Mouse (Mus musculus): ENCODE results near the gene Mical3. TPM values are rescaled to one million over a fixed set of nuclear protein-coding genes. Genes with fewer than 3 reads are reported as not detected.

The Mical3 gene
- polyA plus RNA-seq, 1 experiment from 2014 or later = 28.2 TPM

DNA sequence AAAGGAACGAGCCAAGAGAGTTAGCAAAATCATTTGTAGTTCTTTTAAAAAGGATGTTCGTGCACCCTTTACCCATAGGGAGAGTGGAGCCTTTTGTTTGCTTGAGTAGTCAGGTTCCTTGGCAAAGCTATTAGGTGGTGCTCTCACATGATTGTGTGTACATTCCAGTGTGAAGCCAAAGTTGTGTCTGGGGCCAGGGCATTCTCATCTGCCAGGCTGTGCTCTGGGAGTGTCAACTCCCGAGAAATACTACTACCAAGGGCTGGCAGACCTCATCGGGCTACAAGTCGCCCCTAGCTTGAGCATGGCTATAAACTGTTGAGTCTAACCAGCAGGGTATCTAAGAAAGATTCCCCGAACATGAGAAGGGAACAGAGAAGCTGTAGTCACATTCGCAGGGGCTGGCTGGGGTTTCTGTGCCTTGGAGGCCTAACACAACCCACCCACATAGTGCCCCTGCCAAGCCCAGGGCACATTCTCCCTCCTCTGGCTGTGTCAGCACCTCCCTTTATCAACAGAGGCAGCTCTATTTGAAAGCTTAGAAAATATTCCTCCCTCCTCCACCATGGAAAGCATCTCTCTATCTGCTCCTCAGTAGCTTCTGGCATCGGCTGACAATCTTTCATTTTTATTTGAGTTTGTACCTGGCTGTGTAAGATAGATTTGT lies 130.8 kb downstream of the Mical3 start:
- peaks cover 21% of the 10 kb centered on the region for H3K4me1 ChIP-seq
- H3K4me3 ChIP-seq = no peak overlapping the region
- H3K4me2 ChIP-seq = no peak overlapping the region
- H3K36me3 ChIP-seq = peaks cover 85% of the 10 kb centered on the region
- 67% methylated on average over 8 of the region's 8 CpGs for WGBS
- H3K9ac ChIP-seq = peak overlapping the region; percentile 47; the same call in 1 of the 2 replicates
- ATAC-seq (ENCODE audit: extremely low read depth, insufficient number of reproducible peaks, low FRiP score, low TSS enrichment) = no peak
- peak overlapping the region; percentile 59 for H3K27ac ChIP-seq (replicated peaks)
- no peaks in the 10 kb centered on the region for H3K27me3 ChIP-seq (replicated peaks)
- no peaks in the 10 kb centered on the region for H3K9me3 ChIP-seq

DNA sequence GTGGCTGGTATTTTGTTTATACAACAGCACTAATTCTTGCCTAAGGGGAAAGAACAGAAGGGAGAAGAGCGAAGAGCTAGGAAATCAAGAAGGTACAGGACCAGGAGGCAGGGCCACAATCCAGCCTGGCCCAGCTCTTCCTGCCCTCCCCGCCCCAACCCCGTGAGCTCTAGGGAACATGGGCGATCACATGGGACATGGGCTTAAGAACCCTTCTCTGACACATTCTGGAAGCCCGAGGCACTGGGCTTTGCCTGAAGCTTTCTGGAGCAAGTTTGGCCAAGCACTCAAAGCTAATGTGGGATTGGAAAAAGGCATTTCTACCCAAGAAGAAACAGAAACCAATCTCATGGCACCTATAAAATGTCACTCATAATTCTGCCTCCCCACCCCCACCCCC lies 131.7 kb downstream of the Mical3 start:
- Histone ChIP-seq H3K9ac (no peak overlapping the region), H3K27ac (replicated peaks) (no peak overlapping the region), H3K9me3 (no peaks in the 10 kb centered on the region), H3K27me3 (replicated peaks) (no peaks in the 10 kb centered on the region), H3K4me2 (no peak overlapping the region), H3K4me3 (no peak overlapping the region), H3K36me3 (peaks cover 83% of the 10 kb centered on the region), H3K4me1 (peaks cover 21% of the 10 kb centered on the region)
- no peak for ATAC-seq (ENCODE audit: extremely low read depth, insufficient number of reproducible peaks, low FRiP score, low TSS enrichment)
- 75% methylated on average over 5 of the region's 5 CpGs for WGBS

GRCm38 (mm10) chr6:120996607-120997006 lies 134.2 kb downstream of the Mical3 start:
- H3K4me2 ChIP-seq = no peak overlapping the region
- no peak overlapping the region for H3K4me3 ChIP-seq
- H3K4me1 ChIP-seq = peaks cover 26% of the 10 kb centered on the region
- no peak for ATAC-seq (ENCODE audit: extremely low read depth, insufficient number of reproducible peaks, low FRiP score, low TSS enrichment)
- H3K9me3 ChIP-seq = no peaks in the 10 kb centered on the region
- H3K9ac ChIP-seq = no peak overlapping the region
- H3K27me3 ChIP-seq (replicated peaks) = no peaks in the 10 kb centered on the region
- H3K27ac ChIP-seq (replicated peaks) = no peak overlapping the region
- peaks cover 77% of the 10 kb centered on the region for H3K36me3 ChIP-seq
- WGBS = 86% methylated on average over 6 of the region's 6 CpGs

GRCm38 (mm10) chr6:120995541-120995940 lies 135.3 kb downstream of the Mical3 start:
- Histone ChIP-seq H3K9me3 (no peaks in the 10 kb centered on the region), H3K27me3 (replicated peaks) (no peaks in the 10 kb centered on the region), H3K9ac (no peak overlapping the region), H3K4me3 (no peak overlapping the region), H3K4me2 (no peak overlapping the region), H3K27ac (replicated peaks) (no peak overlapping the region), H3K4me1 (peaks cover 27% of the 10 kb centered on the region), H3K36me3 (peaks cover 67% of the 10 kb centered on the region)
- WGBS = 79% methylated on average over 9 of the region's 9 CpGs
- ATAC-seq (ENCODE audit: extremely low read depth, insufficient number of reproducible peaks, low FRiP score, low TSS enrichment) = no peak

DNA sequence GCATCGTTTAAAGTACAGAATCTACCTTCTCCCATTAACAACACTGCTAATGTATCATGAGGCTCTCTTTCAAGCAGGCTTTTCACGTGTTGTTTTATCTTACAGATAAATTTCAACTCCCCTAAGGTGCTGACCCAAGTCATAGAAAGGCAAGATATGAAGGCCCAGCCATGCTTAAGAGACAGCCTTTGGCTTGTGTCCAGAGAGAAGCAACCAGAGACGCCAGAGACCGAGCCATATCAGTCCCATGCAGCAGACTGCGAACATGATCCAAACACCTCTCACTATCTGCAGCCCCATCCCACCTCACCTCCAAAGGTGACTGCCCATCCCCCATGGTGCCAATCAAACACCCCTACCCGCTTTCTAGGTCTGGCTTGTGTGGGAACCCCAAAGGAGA lies 138.9 kb downstream of the Mical3 start:
- no peaks in the 10 kb centered on the region for H3K27me3 ChIP-seq (replicated peaks)
- H3K9me3 ChIP-seq = no peaks in the 10 kb centered on the region
- H3K9ac ChIP-seq = no peak overlapping the region
- ATAC-seq (ENCODE audit: extremely low read depth, insufficient number of reproducible peaks, low FRiP score, low TSS enrichment) = no peak
- H3K4me3 ChIP-seq = no peak overlapping the region
- no peak overlapping the region for H3K4me2 ChIP-seq
- H3K4me1 ChIP-seq = peaks cover 45% of the 10 kb centered on the region
- peaks cover 54% of the 10 kb centered on the region for H3K36me3 ChIP-seq
- no peak overlapping the region for H3K27ac ChIP-seq (replicated peaks)
- 39% methylated on average over 6 of the region's 6 CpGs for WGBS

- Histone ChIP-seq H3K4me3 (no peak overlapping the region), H3K27me3 (replicated peaks) (no peaks in the 10 kb centered on the region), H3K4me2 (0 out of 2 replicates have a peak overlapping the region, but pooled peaks have one; percentile 14), H3K9me3 (no peaks in the 10 kb centered on the region), H3K9ac (0 out of 2 replicates have a peak overlapping the region, but pooled peaks have one; percentile 56), H3K36me3 (peaks cover 39% of the 10 kb centered on the region), H3K4me1 (peaks cover 56% of the 10 kb centered on the region), H3K27ac (replicated peaks) (peak overlapping the region; percentile 89)
- WGBS = 18% methylated on average over 10 of the region's 10 CpGs
- ATAC-seq (ENCODE audit: extremely low read depth, insufficient number of reproducible peaks, low FRiP score, low TSS enrichment) = peak; percentile 23; the same call in 1 of the 2 replicates
These were observed 143.2 kb downstream of the Mical3 start for GRCm38 (mm10) chr6:120987571-120988084.

- Histone ChIP-seq H3K4me3 (no peak overlapping the region), H3K27me3 (replicated peaks) (no peaks in the 10 kb centered on the region), H3K9me3 (no peaks in the 10 kb centered on the region), H3K4me1 (peaks cover 56% of the 10 kb centered on the region), H3K9ac (peak overlapping the region; percentile 56), H3K27ac (replicated peaks) (peak overlapping the region; percentile 89), H3K36me3 (peaks cover 42% of the 10 kb centered on the region), H3K4me2 (0 out of 2 replicates have a peak overlapping the region, but pooled peaks have one; percentile 2)
- no peak for ATAC-seq (ENCODE audit: extremely low read depth, insufficient number of reproducible peaks, low FRiP score, low TSS enrichment)
- WGBS = 34% methylated on average over 10 of the region's 10 CpGs
These were observed 143.6 kb downstream of the Mical3 start for GRCm38 (mm10) chr6:120987164-120987563.

DNA sequence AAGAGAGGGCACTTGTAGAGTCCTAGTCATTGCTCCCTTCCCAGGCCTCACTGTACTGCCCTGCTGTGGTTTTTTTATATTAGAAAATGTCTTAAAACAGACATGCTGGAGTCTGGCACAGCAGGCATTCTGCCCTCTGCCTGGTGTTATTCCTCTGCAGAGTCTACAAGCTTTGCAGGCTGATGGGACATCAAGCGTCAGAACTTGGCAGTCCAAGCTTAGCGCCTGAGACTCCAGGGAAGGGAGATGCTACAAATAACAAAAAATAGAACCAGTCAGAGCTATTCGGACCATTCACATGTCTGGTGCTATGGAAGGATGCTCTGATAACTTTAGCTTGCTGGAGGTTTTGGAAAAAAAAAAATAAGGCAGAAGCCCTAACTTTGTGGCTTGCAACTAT lies 144.6 kb downstream of the Mical3 start:
- ATAC-seq (ENCODE audit: extremely low read depth, insufficient number of reproducible peaks, low FRiP score, low TSS enrichment) = no peak
- Histone ChIP-seq H3K4me2 (no peak overlapping the region), H3K27ac (replicated peaks) (peak overlapping the region; percentile 89), H3K9me3 (no peaks in the 10 kb centered on the region), H3K9ac (no peak overlapping the region), H3K36me3 (peaks cover 52% of the 10 kb centered on the region), H3K4me3 (no peak overlapping the region), H3K4me1 (peaks cover 47% of the 10 kb centered on the region), H3K27me3 (replicated peaks) (no peaks in the 10 kb centered on the region)
- WGBS = 75% methylated on average over 3 of the region's 3 CpGs

- no peak overlapping the region for H3K4me3 ChIP-seq
- H3K4me2 ChIP-seq = no peak overlapping the region
- no peak for ATAC-seq (ENCODE audit: extremely low read depth, insufficient number of reproducible peaks, low FRiP score, low TSS enrichment)
- peaks cover 33% of the 10 kb centered on the region for H3K4me1 ChIP-seq
- peaks cover 63% of the 10 kb centered on the region for H3K36me3 ChIP-seq
- H3K9me3 ChIP-seq = no peaks in the 10 kb centered on the region
- H3K27me3 ChIP-seq (replicated peaks) = no peaks in the 10 kb centered on the region
- H3K9ac ChIP-seq = no peak overlapping the region
- 91% methylated on average over 13 of the region's 13 CpGs for WGBS
- H3K27ac ChIP-seq (replicated peaks) = no peak overlapping the region
These were observed 148.5 kb downstream of the Mical3 start for GRCm38 (mm10) chr6:120982314-120982713.

DNA sequence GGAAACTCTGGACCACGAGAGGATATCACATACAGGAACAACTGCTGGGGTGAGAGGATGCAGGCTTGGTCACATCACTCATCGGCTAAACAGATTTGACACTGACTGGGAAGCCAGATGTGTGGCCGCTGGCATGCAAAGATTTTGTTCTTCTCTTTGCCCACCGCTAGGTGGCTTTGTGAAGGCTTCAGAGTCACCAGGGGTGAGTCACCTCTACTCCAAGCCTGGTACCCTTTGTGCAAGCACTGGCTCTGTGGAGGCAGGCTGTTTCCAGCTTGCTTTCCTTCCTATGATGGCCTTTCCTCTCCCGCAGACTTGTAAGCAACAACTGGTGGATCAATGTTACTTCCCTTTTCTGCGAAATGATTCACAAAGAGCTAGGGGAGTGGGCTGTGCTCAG lies 149.3 kb downstream of the Mical3 start:
- no peak for ATAC-seq (ENCODE audit: extremely low read depth, insufficient number of reproducible peaks, low FRiP score, low TSS enrichment)
- H3K4me2 ChIP-seq = no peak overlapping the region
- no peak overlapping the region for H3K4me3 ChIP-seq
- peaks cover 30% of the 10 kb centered on the region for H3K4me1 ChIP-seq
- no peaks in the 10 kb centered on the region for H3K27me3 ChIP-seq (replicated peaks)
- H3K9me3 ChIP-seq = no peaks in the 10 kb centered on the region
- no peak overlapping the region for H3K27ac ChIP-seq (replicated peaks)
- 50% methylated on average over 6 of the region's 6 CpGs for WGBS
- H3K36me3 ChIP-seq = peaks cover 68% of the 10 kb centered on the region
- no peak overlapping the region for H3K9ac ChIP-seq

- no peaks in the 10 kb centered on the region for H3K9me3 ChIP-seq
- peaks cover 22% of the 10 kb centered on the region for H3K4me1 ChIP-seq
- peak overlapping the region; percentile 84 for H3K27ac ChIP-seq (replicated peaks)
- WGBS = 24% methylated on average over 18 of the region's 18 CpGs
- no peaks in the 10 kb centered on the region for H3K27me3 ChIP-seq (replicated peaks)
- peak overlapping the region; percentile 60 for H3K9ac ChIP-seq
- no peak overlapping the region for H3K4me3 ChIP-seq
- peaks cover 52% of the 10 kb centered on the region for H3K36me3 ChIP-seq
- no peak overlapping the region for H3K4me2 ChIP-seq
- no peak; the same call in 1 of the 2 replicates for ATAC-seq (ENCODE audit: extremely low read depth, insufficient number of reproducible peaks, low FRiP score, low TSS enrichment)
These were observed 152.7 kb downstream of the Mical3 start for GRCm38 (mm10) chr6:120978019-120978621.
